In the genomic region with DNA sequence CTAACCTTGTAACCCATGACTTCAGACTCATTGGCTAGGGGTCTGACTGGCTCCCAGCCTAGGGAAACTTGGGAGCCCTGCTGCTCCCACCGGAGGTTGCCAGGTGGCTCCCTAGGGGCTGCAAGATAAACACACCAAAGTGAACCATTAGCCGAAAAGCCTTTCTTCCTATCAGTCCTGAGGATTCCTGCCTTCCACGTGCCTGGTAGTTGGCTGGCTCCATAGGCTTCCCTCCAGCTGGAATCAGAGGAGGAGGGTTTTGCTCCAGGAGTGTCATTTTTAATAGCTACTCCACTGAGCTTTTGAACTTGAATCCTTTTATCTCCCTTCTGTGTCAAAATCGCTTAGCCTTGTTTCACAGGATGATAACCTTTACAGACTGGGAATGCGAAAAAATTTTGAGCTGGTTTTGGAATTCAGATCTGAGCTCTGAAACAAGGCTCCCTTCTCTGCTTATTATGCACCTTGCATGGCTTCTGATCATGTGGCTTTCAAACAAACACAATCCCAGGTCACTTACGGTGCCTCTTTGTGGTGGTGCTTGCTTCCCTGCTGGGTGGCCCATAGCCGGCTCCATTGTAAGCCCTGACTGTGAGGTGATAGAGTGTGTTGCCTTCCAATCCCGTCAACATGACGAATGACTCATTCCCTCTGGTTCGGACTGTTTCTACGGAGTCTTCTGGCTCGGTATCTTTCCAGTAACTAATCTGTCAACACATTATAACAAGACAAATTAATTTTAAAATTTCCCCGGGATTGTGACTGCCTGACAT, we compare ENCODE assay signal across 11 mouse cellular contexts.
DNase-seq lines count a peak whose midpoint lies in the region; ATAC-seq lines count a peak whose summit lies in the region.
"Had no signal": no experiment of that assay in that cellular context is flagged by ENCODE, and none has a peak within 500 bp of the region (broad histone marks: within the 10 kb centered on the region; RNA-seq: fewer than 3 reads in every experiment).

No protein-coding gene starts in this region.

- H3K4me3 ChIP-seq in forebrain, embryonic 16.5 days (replicated peaks; ENCODE audit: low read length), result no peak overlapping the region
- H3K4me3 ChIP-seq in hindbrain, embryonic 16.5 days (ENCODE audit: low read length), result no peak overlapping the region
- H3K4me3 ChIP-seq: left cerebral cortex, adult 2 months had no signal

- no peaks in the 10 kb centered on the region for H3K9me3 ChIP-seq in forebrain, embryonic 16.5 days (ENCODE audit: control insufficient read depth, low read length)
- H3K9me3 ChIP-seq in hindbrain, embryonic 16.5 days (ENCODE audit: control insufficient read depth, low read length), result no peaks in the 10 kb centered on the region

- peaks cover 6% of the 10 kb centered on the region for H3K4me1 ChIP-seq in forebrain, embryonic 16.5 days (replicated peaks; ENCODE audit: control insufficient read depth, insufficient read depth, low read length)
- H3K4me1 ChIP-seq in hindbrain, embryonic 16.5 days (ENCODE audit: control insufficient read depth, insufficient read depth, low read depth, low read length), result peaks cover 3% of the 10 kb centered on the region

- no peaks in the 10 kb centered on the region for H3K27me3 ChIP-seq in forebrain, embryonic 16.5 days (replicated peaks; ENCODE audit: control insufficient read depth, insufficient read depth, low read length)
- no peaks in the 10 kb centered on the region; the same call in 1 of the 2 replicates for H3K27me3 ChIP-seq in hindbrain, embryonic 16.5 days (replicated peaks; ENCODE audit: control insufficient read depth, insufficient read depth, low read length)

- H3K27ac ChIP-seq in forebrain, embryonic 16.5 days (ENCODE audit: low read length), result no peak overlapping the region
- no peak overlapping the region for H3K27ac ChIP-seq in hindbrain, embryonic 16.5 days (ENCODE audit: low read depth, low read length)

- DNase-seq in gastrocnemius, postnatal 10 days, result peak; percentile 6
- no peak for DNase-seq in gastrocnemius, adult 18-20 months (ENCODE audit: low spot score)
- DNase-seq in NIH3T3 (ENCODE audit: low read depth), result peak; percentile 3
- DNase-seq in right cerebral cortex, postnatal 36 days (ENCODE audit: low spot score in 2 of 2), result no peak
- DNase-seq in natural killer cell, adult 2 months (ENCODE audit: low spot score in 2 of 2), result no peak
- DNase-seq in left cerebral cortex, adult 9 months (ENCODE audit: low spot score in 2 of 2), result no peak
- DNase-seq: gastrocnemius, postnatal 25 days; thymus, postnatal 4 days had no signal

- 7% methylated on average over 13 of the region's 13 CpGs for WGBS in forebrain, embryonic 16.5 days
- WGBS in hindbrain, embryonic 16.5 days, result 6% methylated on average over 13 of the region's 13 CpGs

- no peak overlapping the region for H3K4me2 ChIP-seq in forebrain, embryonic 16.5 days (ENCODE audit: low read length)
- peak overlapping the region; percentile 32; the same call in 1 of the 2 replicates for H3K4me2 ChIP-seq in hindbrain, embryonic 16.5 days (ENCODE audit: low read length)

- ATAC-seq in forebrain, embryonic 16.5 days, result peak; percentile 75
- peak; percentile 85 for ATAC-seq in hindbrain, embryonic 16.5 days

- H3K9ac ChIP-seq in forebrain, embryonic 16.5 days (replicated peaks; ENCODE audit: low read depth, low read length), result no peak overlapping the region
- H3K9ac ChIP-seq in hindbrain, embryonic 16.5 days (ENCODE audit: low read depth, low read length), result no peak overlapping the region

- H3K36me3 ChIP-seq in forebrain, embryonic 16.5 days (ENCODE audit: control insufficient read depth, insufficient read depth), result no peaks in the 10 kb centered on the region
- H3K36me3 ChIP-seq in hindbrain, embryonic 16.5 days (ENCODE audit: control insufficient read depth, insufficient read depth, low read length), result no peaks in the 10 kb centered on the region

Comparison
In these comparisons a context has a peak if more than half of its experiments do, and no peak if none do; other contexts are left out.
1. DNase-seq: peak in gastrocnemius, postnatal 10 days (single experiment) and NIH3T3 (single experiment); none in gastrocnemius, adult 18-20 months (single experiment), right cerebral cortex, postnatal 36 days (0 of 2), natural killer cell, adult 2 months (0 of 2) and left cerebral cortex, adult 9 months (0 of 2).